Mouse (Mus musculus) testis, adult 2 months (tissue): Measurements from ENCODE around the gene Txndc8.

Experiments used
- CTCF ChIP-seq: fragments of 200-500 bp; IDR thresholded peaks from 2 replicates; pipeline ENCODE4 v1.5.1; 2012; ENCODE audit warnings: low read depth, mild to moderate bottlenecking, inconsistent platforms, low read length, moderate library complexity; ENCODE audit not compliant: control insufficient read depth, insufficient read depth, insufficient replicate concordance
- POLR2A ChIP-seq: fragments of 200-500 bp; IDR thresholded peaks from 2 replicates; pipeline ENCODE4 v1.6.1; 2012; ENCODE audit warnings: low read depth, mild to moderate bottlenecking, inconsistent platforms, low read length, moderate library complexity; ENCODE audit not compliant: control insufficient read depth

GRCm38 (mm10) chr4:57970285-57970684 is 38.6 kb downstream of the Txndc8 start:
- TF ChIP-seq CTCF = no peak
- TF ChIP-seq POLR2A = no peak
